Mouse (Mus musculus) limb, embryonic 14.5 days (tissue): ENCODE results near the gene Artn. TPM values are rescaled to one million over a fixed set of nuclear protein-coding genes. Genes with fewer than 3 reads are reported as not detected.

Experiments
- ATAC-seq: fragments of 200-750 bp; cut with Nextera tagmentation; 2 replicates; pipeline ENCODE4 v1.8.0; 2017; ENCODE audit warnings: low read depth, moderate number of reproducible peaks, moderate TSS enrichment; ENCODE audit not compliant: low FRiP score
- DNase-seq: peaks from one replicate; pipeline ENCODE4 v3.0.0-alpha.2; 2015; ENCODE audit warnings: low spot score
- H3K27ac ChIP-seq: fragments of 300-500 bp; sonication (generic); replicated peaks from 2 replicates; pipeline ENCODE4 v1.5.1; 2014; ENCODE audit warnings: low read depth, mild to moderate bottlenecking, low read length, moderate library complexity, mixed read lengths
- H3K27me3 ChIP-seq: fragments of 300-500 bp; sonication (generic); 2 replicates; pipeline ENCODE4 v1.6.1; 2014; ENCODE audit warnings: low read length, mixed read lengths; ENCODE audit not compliant: control insufficient read depth, insufficient read depth
- H3K36me3 ChIP-seq: fragments of 300-500 bp; sonication (generic); 2 replicates; pipeline ENCODE4 v1.6.1; 2014; ENCODE audit warnings: mild to moderate bottlenecking, low read length, moderate library complexity, mixed read lengths; ENCODE audit not compliant: control insufficient read depth, insufficient read depth
- H3K4me1 ChIP-seq: fragments of 300-500 bp; sonication (generic); 2 replicates; pipeline ENCODE4 v1.6.1; 2014; ENCODE audit warnings: antibody characterized with exemption, low read length, mixed read lengths; ENCODE audit not compliant: control insufficient read depth, insufficient read depth
- H3K4me2 ChIP-seq: fragments of 300-500 bp; sonication (generic); replicated peaks from 2 replicates; pipeline ENCODE4 v1.6.1; 2014; ENCODE audit warnings: low read depth, mild to moderate bottlenecking, low read length, moderate library complexity; ENCODE audit not compliant: severe bottlenecking
- H3K4me3 ChIP-seq: fragments of 300-500 bp; sonication (generic); replicated peaks from 2 replicates; pipeline ENCODE4 v1.5.1; 2014; ENCODE audit warnings: low read length
- H3K9ac ChIP-seq: fragments of 300-500 bp; sonication (generic); 2 replicates; pipeline ENCODE4 v1.6.1; 2014; ENCODE audit warnings: mild to moderate bottlenecking, low read depth, low read length, moderate library complexity; ENCODE audit not compliant: severe bottlenecking
- H3K9me3 ChIP-seq: fragments of 300-500 bp; sonication (generic); 2 replicates; pipeline ENCODE4 v1.6.1; 2016; ENCODE audit warnings: low read length; ENCODE audit not compliant: control insufficient read depth
- POLR2A ChIP-seq: fragments of 200-500 bp; IDR thresholded peaks from 2 replicates; pipeline ENCODE4 v1.8.0; 2012; ENCODE audit warnings: inconsistent platforms, mild to moderate bottlenecking, moderate library complexity, borderline replicate concordance; ENCODE audit not compliant: insufficient read depth, insufficient read length; ENCODE audit errors: extremely low read depth
- WGBS: fragments of 180-500 bp; shearing (Covaris S2); extraction: QIAGEN DNeasy Blood & Tissue Kit; methylation state at CpG from one replicate; pipeline ENCODE4 v1.1.7; 2014; 5-methylcytosine and 5-hydroxymethylcytosine counted together
- polyA plus RNA-seq, 2 experiments: library from polyadenylated mRNA; depleted of rRNA in 1 of 2; stranded (reverse) in 1 of 2; unstranded in 1 of 2; fragments of >200 nt; fragmentation: Nextera tagmentation in 1 of 2; extraction: Ambion mirVana in 1 of 2; gene quantifications; 2 replicates each; pipeline versions ENCODE4 v1.2.1 to v1.2.3; 2012 to 2014

The Artn gene
- polyA plus RNA-seq, 2 experiments = 4.1 to 5.5 TPM

DNA sequence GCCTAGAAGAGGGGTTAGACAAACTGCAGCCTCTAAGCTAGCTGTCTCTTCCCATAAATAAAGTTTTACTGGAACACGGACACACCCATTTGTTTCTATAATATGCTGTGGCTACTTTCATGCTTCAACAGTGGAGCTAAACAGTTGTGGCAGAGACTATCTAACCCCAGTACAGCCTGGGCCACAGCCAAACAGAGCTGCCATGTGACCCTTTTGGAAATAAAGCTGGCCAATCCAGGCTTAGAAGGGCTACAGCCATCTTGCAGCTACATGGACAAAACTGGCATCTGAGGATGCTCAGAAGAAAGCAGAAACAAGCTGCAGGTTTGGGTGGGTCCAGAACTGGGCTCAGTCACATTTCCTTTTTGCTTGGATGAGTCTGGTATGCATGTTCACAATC, 46.3 kb upstream of the Artn start:
- no peak for TF ChIP-seq POLR2A
- 73% methylated on average over 1 of the region's 1 CpGs for WGBS
- H3K9ac ChIP-seq = no peak overlapping the region
- no peak overlapping the region for H3K27ac ChIP-seq
- H3K36me3 ChIP-seq = no peaks in the 10 kb centered on the region
- DNase-seq = no peak
- 0 out of 2 replicates have a peak, but pooled peaks cover 4% of the 10 kb centered on the region for H3K4me1 ChIP-seq
- no peak overlapping the region for H3K4me2 ChIP-seq
- H3K27me3 ChIP-seq = no peaks in the 10 kb centered on the region
- no peaks in the 10 kb centered on the region for H3K9me3 ChIP-seq
- ATAC-seq = no peak
- no peak overlapping the region for H3K4me3 ChIP-seq

DNA sequence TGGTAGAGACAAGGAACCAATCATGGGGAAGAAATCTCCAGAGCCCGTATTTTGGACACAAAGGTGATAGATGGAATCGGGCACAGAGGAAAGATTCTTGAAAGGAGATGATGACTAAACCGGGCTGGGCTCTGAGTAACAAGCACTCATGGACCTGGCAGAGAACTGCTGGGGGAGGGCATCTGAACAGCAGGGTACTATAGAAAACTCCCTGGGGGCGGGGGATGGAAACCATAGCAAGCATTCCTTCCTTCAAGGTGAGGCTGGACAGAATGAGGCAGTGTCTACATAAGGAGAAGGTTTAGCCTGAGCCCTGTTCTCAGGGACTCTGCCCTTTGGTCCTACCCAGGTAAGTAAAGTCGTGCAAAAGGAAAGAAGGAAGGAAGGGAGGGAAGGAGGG, 45.2 kb upstream of the Artn start:
- no peak overlapping the region for H3K9ac ChIP-seq
- no peak for TF ChIP-seq POLR2A
- WGBS = 74% methylated on average over 5 of the region's 5 CpGs
- no peaks in the 10 kb centered on the region for H3K36me3 ChIP-seq
- no peak overlapping the region for H3K4me3 ChIP-seq
- H3K9me3 ChIP-seq = no peaks in the 10 kb centered on the region
- DNase-seq (no peak), ATAC-seq (no peak)
- no peak overlapping the region for H3K4me2 ChIP-seq
- H3K27ac ChIP-seq = no peak overlapping the region
- no peaks in the 10 kb centered on the region for H3K27me3 ChIP-seq
- H3K4me1 ChIP-seq = 0 out of 2 replicates have a peak, but pooled peaks cover 4% of the 10 kb centered on the region

DNA sequence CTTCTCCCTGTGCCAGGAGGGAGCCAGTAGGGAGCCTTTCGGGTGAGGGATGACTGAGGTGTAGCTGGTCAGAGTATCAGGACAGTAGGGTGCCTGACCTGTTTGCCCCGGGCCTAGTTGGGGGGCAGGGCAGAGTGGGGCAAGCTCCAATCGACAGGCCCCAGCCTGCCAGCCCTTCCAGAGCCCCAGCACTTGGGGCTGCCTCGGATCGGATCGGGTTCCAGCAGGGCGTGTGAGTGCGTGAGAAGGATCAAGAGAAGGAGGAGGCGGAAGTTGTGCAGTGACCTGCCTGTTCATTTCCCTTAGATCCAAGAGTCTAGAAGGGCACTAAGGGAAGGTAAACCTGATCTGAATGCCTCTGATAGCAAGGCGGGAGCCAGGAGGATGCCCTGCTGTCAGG, 43.4 kb upstream of the Artn start:
- no peak for TF ChIP-seq POLR2A
- 44% methylated on average over 10 of the region's 10 CpGs for WGBS
- Histone ChIP-seq H3K27me3 (no peaks in the 10 kb centered on the region), H3K4me3 (no peak overlapping the region), H3K4me1 (0 out of 2 replicates have a peak, but pooled peaks cover 4% of the 10 kb centered on the region), H3K36me3 (no peaks in the 10 kb centered on the region), H3K4me2 (no peak overlapping the region), H3K9ac (no peak overlapping the region), H3K9me3 (no peaks in the 10 kb centered on the region), H3K27ac (no peak overlapping the region)
- no peak for ATAC-seq
- no peak for DNase-seq

DNA sequence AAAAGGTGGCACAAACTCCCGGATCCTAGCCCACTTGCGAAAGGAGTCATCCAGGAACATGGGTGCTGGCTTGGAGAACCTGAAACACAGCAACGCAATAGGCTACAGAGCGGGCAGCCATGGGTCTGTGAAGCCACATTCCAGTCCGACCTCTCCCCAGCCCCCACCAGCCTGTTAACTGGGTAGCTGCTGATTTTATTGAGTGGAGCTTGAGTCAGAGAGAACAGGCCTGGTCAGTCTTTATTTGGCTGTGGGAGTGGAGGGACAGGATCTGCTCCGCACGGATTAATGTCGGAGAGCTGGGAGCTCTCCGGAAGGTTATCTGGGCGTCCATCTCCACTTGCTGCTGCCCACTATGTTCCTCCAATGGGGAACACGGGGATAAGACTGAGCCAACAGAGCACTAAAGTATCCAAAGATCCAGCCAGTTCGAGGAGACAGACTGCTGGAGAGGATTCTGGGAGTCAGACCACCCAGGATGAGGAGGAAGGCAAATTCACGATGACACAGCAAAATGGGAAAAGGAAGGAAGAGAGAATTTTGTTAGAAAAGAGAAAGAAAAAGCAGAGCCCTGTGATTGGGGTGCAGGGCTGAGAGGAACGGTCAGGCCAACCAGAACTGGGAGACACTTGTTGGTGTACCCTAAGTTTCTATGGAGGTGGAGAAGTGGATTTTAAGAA, 34.9 kb upstream of the Artn start:
- WGBS = 56% methylated on average over 14 of the region's 14 CpGs
- H3K36me3 ChIP-seq = peaks cover 3% of the 10 kb centered on the region; the same call in 1 of the 2 replicates
- no peak overlapping the region for H3K4me3 ChIP-seq
- DNase-seq (no peak), ATAC-seq (no peak; the same call in 1 of the 2 replicates)
- H3K27ac ChIP-seq = no peak overlapping the region
- H3K9ac ChIP-seq = no peak overlapping the region
- no peak for TF ChIP-seq POLR2A
- H3K9me3 ChIP-seq = no peaks in the 10 kb centered on the region
- H3K4me1 ChIP-seq = peaks cover 9% of the 10 kb centered on the region
- no peak overlapping the region for H3K4me2 ChIP-seq
- no peaks in the 10 kb centered on the region for H3K27me3 ChIP-seq

DNA sequence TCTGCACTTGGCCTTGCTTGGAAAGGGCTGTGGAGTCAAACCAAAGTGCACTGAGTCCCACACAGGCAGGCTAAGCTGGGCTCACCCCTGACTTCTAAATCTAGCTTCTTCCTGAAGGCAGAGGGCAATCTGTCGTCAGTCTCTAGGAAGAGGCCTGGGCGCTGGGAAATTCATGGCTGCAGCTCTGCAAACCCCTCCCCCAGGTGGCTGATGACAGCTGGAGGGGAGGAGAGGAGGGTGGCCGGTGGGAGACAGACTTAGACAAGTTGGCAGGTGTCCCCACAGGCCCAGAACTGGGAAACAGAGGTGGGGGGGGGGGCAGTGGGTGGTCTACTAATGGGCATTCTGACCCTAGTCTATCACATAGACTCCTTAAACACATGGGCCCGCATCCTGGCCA, 27.9 kb upstream of the Artn start:
- TF ChIP-seq POLR2A = no peak
- H3K27me3 ChIP-seq = no peaks in the 10 kb centered on the region
- 44% methylated on average over 4 of the region's 4 CpGs for WGBS
- no peak for ATAC-seq
- H3K4me2 ChIP-seq = no peak overlapping the region
- H3K4me3 ChIP-seq = no peak overlapping the region
- no peak overlapping the region for H3K27ac ChIP-seq
- no peak for DNase-seq
- peaks cover 26% of the 10 kb centered on the region for H3K36me3 ChIP-seq
- H3K4me1 ChIP-seq = no peaks in the 10 kb centered on the region
- no peaks in the 10 kb centered on the region for H3K9me3 ChIP-seq
- no peak overlapping the region for H3K9ac ChIP-seq

DNA sequence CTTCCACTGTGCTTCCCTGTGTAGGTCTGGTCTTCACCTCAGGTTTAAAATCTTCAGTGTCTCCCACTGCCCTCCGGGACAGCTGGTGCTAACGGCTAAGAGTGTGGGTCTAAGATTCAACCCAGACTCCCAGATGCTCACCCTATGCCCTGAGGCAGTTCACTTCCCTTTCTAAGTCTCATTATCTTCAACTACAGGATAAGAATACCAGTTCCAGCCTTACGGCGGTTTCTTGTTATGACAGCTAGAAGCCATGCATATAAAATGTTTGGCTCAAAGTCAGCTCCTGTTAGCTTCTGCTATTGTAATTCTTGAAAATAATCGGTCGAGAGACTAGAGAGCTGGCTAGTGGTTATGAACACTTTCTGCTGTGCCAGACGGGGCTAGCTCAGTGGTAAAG, 17.9 kb upstream of the Artn start:
- Histone ChIP-seq H3K4me2 (no peak overlapping the region), H3K9me3 (no peaks in the 10 kb centered on the region), H3K4me3 (no peak overlapping the region), H3K4me1 (peaks cover 7% of the 10 kb centered on the region; the same call in 1 of the 2 replicates), H3K9ac (no peak overlapping the region), H3K36me3 (peaks cover 16% of the 10 kb centered on the region), H3K27ac (no peak overlapping the region), H3K27me3 (no peaks in the 10 kb centered on the region)
- ATAC-seq (no peak), DNase-seq (no peak)
- TF ChIP-seq POLR2A = no peak
- 62% methylated on average over 7 of the region's 7 CpGs for WGBS
